Mouse (Mus musculus) stomach, embryonic 16.5 days (tissue): ENCODE measurements around the gene Lrig1. TPM values are rescaled to one million over a fixed set of nuclear protein-coding genes. Genes with fewer than 3 reads are reported as not detected.

Experiments
- ATAC-seq: fragments of 200-750 bp; cut with Nextera tagmentation; 2 replicates; pipeline ENCODE4 v1.8.0; 2017; ENCODE audit warnings: moderate number of reproducible peaks, moderate TSS enrichment; ENCODE audit not compliant: insufficient read depth, low FRiP score
- H3K27ac ChIP-seq: fragments of 300-500 bp; sonication (generic); 2 replicates; pipeline ENCODE4 v1.5.1; 2014; ENCODE audit warnings: low read length
- H3K27me3 ChIP-seq: fragments of 300-500 bp; sonication (generic); 2 replicates; pipeline ENCODE4 v1.6.1; 2014; ENCODE audit warnings: low read length, control low read depth, mixed read lengths; ENCODE audit not compliant: control insufficient read depth, insufficient read depth
- H3K36me3 ChIP-seq: fragments of 300-500 bp; sonication (generic); 2 replicates; pipeline ENCODE4 v1.6.1; 2014; ENCODE audit warnings: low read length; ENCODE audit not compliant: control insufficient read depth, insufficient read depth
- H3K4me1 ChIP-seq: fragments of 300-500 bp; sonication (generic); 2 replicates; pipeline ENCODE4 v1.6.1; 2014; ENCODE audit warnings: low read length, control low read depth, mixed read lengths; ENCODE audit not compliant: control insufficient read depth, insufficient read depth
- H3K4me2 ChIP-seq: fragments of 300-500 bp; sonication (generic); 2 replicates; pipeline ENCODE4 v1.6.1; 2014; ENCODE audit warnings: low read depth, low read length, mixed read lengths
- H3K4me3 ChIP-seq: fragments of 300-500 bp; sonication (generic); replicated peaks from 2 replicates; pipeline ENCODE4 v1.5.1; 2014; ENCODE audit warnings: mild to moderate bottlenecking, low read length
- H3K9ac ChIP-seq: fragments of 300-500 bp; sonication (generic); 2 replicates; pipeline ENCODE4 v1.6.1; 2014; ENCODE audit warnings: low read length
- H3K9me3 ChIP-seq: fragments of 300-500 bp; sonication (generic); replicated peaks from 2 replicates; pipeline ENCODE4 v1.6.1; 2016; ENCODE audit warnings: low read length, control low read depth; ENCODE audit not compliant: control insufficient read depth
- WGBS: fragments of 180-500 bp; shearing (Covaris S2); extraction: QIAGEN DNeasy Blood & Tissue Kit; methylation state at CpG from one replicate; pipeline ENCODE4 v1.1.7; 2014; 5-methylcytosine and 5-hydroxymethylcytosine counted together
- polyA plus RNA-seq: library from polyadenylated mRNA; unstranded; fragments of >200 nt; fragmentation: Nextera tagmentation; extraction: Ambion mirVana; gene quantifications from 2 replicates; pipeline ENCODE4 v1.2.1, GENCODE M21; 2015

Lrig1 gene
- polyA plus RNA-seq, 1 experiment from 2014 or later, result 18.3 TPM

DNA sequence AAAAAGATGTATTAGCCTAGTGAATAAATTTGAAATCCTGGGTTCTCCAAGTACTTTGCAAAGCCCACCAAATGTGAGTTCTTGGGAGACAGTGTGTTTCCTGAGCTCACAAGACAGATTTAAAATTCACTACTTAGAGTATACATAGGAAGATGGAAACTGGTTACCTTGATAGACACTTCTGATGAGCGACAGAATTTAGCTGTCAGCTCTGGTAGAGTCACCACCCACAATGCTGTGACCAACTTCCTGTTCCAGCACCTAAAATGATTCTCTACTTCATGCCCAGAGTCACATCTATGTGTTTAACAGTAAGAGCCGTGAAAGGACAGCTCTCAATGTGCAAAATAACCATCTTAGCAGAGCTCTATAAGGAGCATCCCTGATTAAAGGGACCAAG, 27.5 kb downstream of the Lrig1 start:
- WGBS, result 69% methylated on average over 2 of the region's 2 CpGs
- no peaks in the 10 kb centered on the region for H3K27me3 ChIP-seq
- no peak overlapping the region for H3K9ac ChIP-seq
- no peak overlapping the region for H3K4me2 ChIP-seq
- no peaks in the 10 kb centered on the region for H3K36me3 ChIP-seq
- no peak overlapping the region for H3K4me3 ChIP-seq
- no peak overlapping the region for H3K27ac ChIP-seq
- ATAC-seq, result no peak
- H3K4me1 ChIP-seq, result peaks cover 68% of the 10 kb centered on the region
- H3K9me3 ChIP-seq, result no peaks in the 10 kb centered on the region

- H3K4me3 ChIP-seq, result no peak overlapping the region
- H3K9me3 ChIP-seq, result no peaks in the 10 kb centered on the region
- no peaks in the 10 kb centered on the region for H3K27me3 ChIP-seq
- no peaks in the 10 kb centered on the region for H3K36me3 ChIP-seq
- H3K9ac ChIP-seq, result no peak overlapping the region
- 56% methylated on average over 6 of the region's 6 CpGs for WGBS
- 0 out of 2 replicates have a peak overlapping the region, but pooled peaks have one; percentile 49 for H3K27ac ChIP-seq
- H3K4me1 ChIP-seq, result peaks cover 68% of the 10 kb centered on the region
- H3K4me2 ChIP-seq, result no peak overlapping the region
- ATAC-seq, result no peak
Measured at GRCm38 (mm10) chr6:94669370-94669769, 30.6 kb downstream of the Lrig1 start.

- no peak overlapping the region for H3K4me3 ChIP-seq
- 24% methylated on average over 13 of the region's 13 CpGs for WGBS
- H3K4me1 ChIP-seq, result peaks cover 62% of the 10 kb centered on the region
- H3K27ac ChIP-seq, result peak overlapping the region; percentile 21; the same call in 1 of the 2 replicates
- peak overlapping the region; percentile 33; the same call in 1 of the 2 replicates for H3K9ac ChIP-seq
- no peaks in the 10 kb centered on the region for H3K27me3 ChIP-seq
- peak overlapping the region; percentile 16; the same call in 1 of the 2 replicates for H3K4me2 ChIP-seq
- 0 out of 2 replicates have a peak, but pooled peaks cover under 1% of the 10 kb centered on the region for H3K36me3 ChIP-seq
- no peak for ATAC-seq
- H3K9me3 ChIP-seq, result no peaks in the 10 kb centered on the region
Measured at GRCm38 (mm10) chr6:94668204-94668863, 31.6 kb downstream of the Lrig1 start.

DNA sequence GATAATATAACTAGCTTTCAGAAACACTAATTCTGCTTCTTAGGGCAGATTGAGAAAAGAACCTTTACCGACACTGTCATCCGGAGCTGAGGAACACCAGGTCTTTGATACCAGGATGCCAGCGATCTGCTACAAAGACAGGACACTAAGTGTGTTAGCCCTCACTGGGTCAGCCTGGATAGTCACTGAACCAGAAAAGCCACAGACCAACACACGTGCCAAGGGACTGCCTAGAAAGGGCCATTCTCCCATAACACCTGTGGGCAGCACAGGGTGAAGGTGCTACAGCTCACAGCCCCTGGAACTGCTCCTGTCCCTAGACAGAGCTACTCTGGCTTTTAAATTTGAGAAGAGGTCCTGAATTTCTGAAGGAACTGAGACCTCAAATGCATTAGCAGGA, 32.8 kb downstream of the Lrig1 start:
- H3K9me3 ChIP-seq, result no peaks in the 10 kb centered on the region
- H3K4me2 ChIP-seq, result no peak overlapping the region
- peaks cover 6% of the 10 kb centered on the region; the same call in 1 of the 2 replicates for H3K36me3 ChIP-seq
- no peak for ATAC-seq
- H3K9ac ChIP-seq, result no peak overlapping the region
- H3K4me3 ChIP-seq, result no peak overlapping the region
- peaks cover 62% of the 10 kb centered on the region for H3K4me1 ChIP-seq
- 68% methylated on average over 4 of the region's 4 CpGs for WGBS
- peak overlapping the region; percentile 26; the same call in 1 of the 2 replicates for H3K27ac ChIP-seq
- H3K27me3 ChIP-seq, result no peaks in the 10 kb centered on the region

- no peaks in the 10 kb centered on the region for H3K9me3 ChIP-seq
- no peaks in the 10 kb centered on the region for H3K27me3 ChIP-seq
- no peak overlapping the region for H3K4me2 ChIP-seq
- peaks cover 62% of the 10 kb centered on the region for H3K4me1 ChIP-seq
- H3K9ac ChIP-seq, result no peak overlapping the region
- ATAC-seq, result no peak
- peak overlapping the region; percentile 26; the same call in 1 of the 2 replicates for H3K27ac ChIP-seq
- no peak overlapping the region for H3K4me3 ChIP-seq
- 52% methylated on average over 7 of the region's 7 CpGs for WGBS
- H3K36me3 ChIP-seq, result peaks cover 6% of the 10 kb centered on the region; the same call in 1 of the 2 replicates
Measured at GRCm38 (mm10) chr6:94666432-94667119, 33.4 kb downstream of the Lrig1 start.

DNA sequence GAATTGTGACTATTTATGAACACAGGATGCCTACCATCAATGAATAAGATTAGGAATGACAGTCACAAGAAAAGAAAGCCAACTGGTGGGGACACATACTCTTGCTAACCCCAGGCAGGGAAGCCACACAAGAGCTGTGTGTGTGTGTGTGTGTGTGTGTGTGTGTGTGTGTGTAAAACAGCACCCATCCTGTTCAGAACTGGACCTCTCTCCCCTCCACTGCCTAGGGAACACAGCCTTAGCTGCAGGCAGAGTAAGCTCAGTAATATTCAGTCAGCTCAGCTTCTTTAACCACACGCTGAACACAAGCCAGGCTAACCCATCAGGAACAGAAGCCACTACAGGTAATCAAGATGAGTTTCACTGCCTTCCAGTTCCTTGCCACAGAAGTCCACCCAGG, 34.3 kb downstream of the Lrig1 start:
- H3K9ac ChIP-seq, result no peak overlapping the region
- H3K4me1 ChIP-seq, result peaks cover 56% of the 10 kb centered on the region
- 52% methylated on average over 1 of the region's 1 CpGs for WGBS
- no peak overlapping the region for H3K27ac ChIP-seq
- H3K4me2 ChIP-seq, result no peak overlapping the region
- H3K4me3 ChIP-seq, result no peak overlapping the region
- peaks cover 6% of the 10 kb centered on the region; the same call in 1 of the 2 replicates for H3K36me3 ChIP-seq
- no peaks in the 10 kb centered on the region for H3K9me3 ChIP-seq
- no peak for ATAC-seq
- H3K27me3 ChIP-seq, result no peaks in the 10 kb centered on the region

GRCm38 (mm10) chr6:94665248-94665647, 34.7 kb downstream of the Lrig1 start:
- no peak for ATAC-seq
- peaks cover 6% of the 10 kb centered on the region; the same call in 1 of the 2 replicates for H3K36me3 ChIP-seq
- H3K4me2 ChIP-seq, result no peak overlapping the region
- H3K4me3 ChIP-seq, result no peak overlapping the region
- no peak overlapping the region for H3K9ac ChIP-seq
- peaks cover 52% of the 10 kb centered on the region for H3K4me1 ChIP-seq
- WGBS, result 43% methylated on average over 7 of the region's 7 CpGs
- no peak overlapping the region for H3K27ac ChIP-seq
- no peaks in the 10 kb centered on the region for H3K27me3 ChIP-seq
- H3K9me3 ChIP-seq, result no peaks in the 10 kb centered on the region

- H3K4me2 ChIP-seq, result no peak overlapping the region
- no peaks in the 10 kb centered on the region for H3K9me3 ChIP-seq
- no peak overlapping the region for H3K27ac ChIP-seq
- H3K4me1 ChIP-seq, result peaks cover 47% of the 10 kb centered on the region
- no peak overlapping the region for H3K9ac ChIP-seq
- H3K36me3 ChIP-seq, result peaks cover 10% of the 10 kb centered on the region; the same call in 1 of the 2 replicates
- H3K27me3 ChIP-seq, result no peaks in the 10 kb centered on the region
- 55% methylated on average over 6 of the region's 6 CpGs for WGBS
- no peak for ATAC-seq
- no peak overlapping the region for H3K4me3 ChIP-seq
Measured at GRCm38 (mm10) chr6:94664000-94664399, 36.0 kb downstream of the Lrig1 start.

DNA sequence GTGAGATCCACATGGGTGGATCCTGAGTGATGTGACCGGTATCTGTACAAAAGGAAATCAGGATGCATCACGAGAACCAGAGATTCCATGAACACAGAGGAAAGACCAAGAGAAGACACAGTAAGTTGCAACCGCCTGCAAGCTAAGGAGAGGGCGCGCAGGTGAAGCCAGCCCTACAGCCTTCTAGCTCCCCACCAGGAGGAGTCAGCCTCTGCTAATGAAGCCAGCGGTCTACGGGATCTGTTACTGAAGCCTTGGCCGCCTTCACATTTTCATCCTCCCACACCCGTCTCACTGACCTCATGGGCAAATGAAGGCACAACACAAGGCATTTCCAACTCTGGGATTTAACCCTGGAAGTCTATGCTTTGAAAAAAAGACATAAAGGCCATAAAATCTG, 38.0 kb downstream of the Lrig1 start:
- H3K9me3 ChIP-seq, result no peaks in the 10 kb centered on the region
- no peak overlapping the region for H3K4me2 ChIP-seq
- H3K36me3 ChIP-seq, result peaks cover 10% of the 10 kb centered on the region; the same call in 1 of the 2 replicates
- H3K27me3 ChIP-seq, result no peaks in the 10 kb centered on the region
- no peak overlapping the region for H3K4me3 ChIP-seq
- ATAC-seq, result no peak
- H3K27ac ChIP-seq, result no peak overlapping the region
- no peak overlapping the region for H3K9ac ChIP-seq
- 74% methylated on average over 9 of the region's 9 CpGs for WGBS
- H3K4me1 ChIP-seq, result peaks cover 46% of the 10 kb centered on the region
